Mouse (Mus musculus) stomach, postnatal 0 days (tissue): ENCODE measurements at regions not wholly inside any gene's neighbourhood (a gene's known extent, or its start where the extent isn't known, plus 50 kb on each side); places are given as distances from the start of the nearest gene placed in this dataset.

Experiments used
- ATAC-seq: fragments of 200-750 bp; cut with Nextera tagmentation; 2 replicates; pipeline ENCODE4 v1.8.0; 2017; ENCODE audit not compliant: low FRiP score, low TSS enrichment
- DNase-seq: peaks from one replicate; pipeline ENCODE4 v3.0.0-alpha.2; 2016; ENCODE audit warnings: low spot score
- H3K27ac ChIP-seq: fragments of 300-500 bp; sonication (generic); replicated peaks from 2 replicates; pipeline ENCODE4 v1.5.1; 2014; ENCODE audit warnings: mild to moderate bottlenecking, control low read depth
- H3K27me3 ChIP-seq: fragments of 300-500 bp; sonication (generic); 2 replicates; pipeline ENCODE4 v1.6.1; 2014; ENCODE audit warnings: low read length; ENCODE audit not compliant: control insufficient read depth, insufficient read depth
- H3K36me3 ChIP-seq: fragments of 300-500 bp; sonication (generic); 2 replicates; pipeline ENCODE4 v1.6.1; 2014; ENCODE audit warnings: low read length, mixed read lengths; ENCODE audit not compliant: control insufficient read depth, insufficient read depth
- H3K4me1 ChIP-seq: fragments of 300-500 bp; sonication (generic); replicated peaks from 2 replicates; pipeline ENCODE4 v1.6.1; 2014; ENCODE audit warnings: antibody characterized with exemption; ENCODE audit not compliant: control insufficient read depth, insufficient read depth
- H3K4me2 ChIP-seq: fragments of 300-500 bp; sonication (generic); replicated peaks from 2 replicates; pipeline ENCODE4 v1.6.1; 2014; ENCODE audit warnings: low read depth, mild to moderate bottlenecking, control low read depth, moderate library complexity
- H3K4me3 ChIP-seq: fragments of 300-500 bp; sonication (generic); 2 replicates; pipeline ENCODE4 v1.5.1; 2014; ENCODE audit warnings: low read depth, low read length, control low read depth
- H3K9ac ChIP-seq: fragments of 300-500 bp; sonication (generic); 2 replicates; pipeline ENCODE4 v1.6.1; 2014; ENCODE audit warnings: mild to moderate bottlenecking, low read length, control low read depth, mixed read lengths
- H3K9me3 ChIP-seq: fragments of 300-500 bp; sonication (generic); 2 replicates; pipeline ENCODE4 v1.6.1; 2016; ENCODE audit warnings: low read length; ENCODE audit not compliant: control insufficient read depth
- CTCF ChIP-seq: IDR thresholded peaks from 2 replicates; pipeline ENCODE4 v1.5.1; 2016; ENCODE audit warnings: antibody characterized with exemption, low read depth, mild to moderate bottlenecking, moderate library complexity
- EP300 ChIP-seq: optimal IDR thresholded peaks from 2 replicates; pipeline ENCODE3; 2016; ENCODE audit warnings: antibody characterized with exemption
- WGBS: fragments of 180-500 bp; shearing (Covaris S2); extraction: QIAGEN DNeasy Blood & Tissue Kit; methylation state at CpG from one replicate; pipeline ENCODE4 v1.1.7; 2014; 5-methylcytosine and 5-hydroxymethylcytosine counted together

DNA sequence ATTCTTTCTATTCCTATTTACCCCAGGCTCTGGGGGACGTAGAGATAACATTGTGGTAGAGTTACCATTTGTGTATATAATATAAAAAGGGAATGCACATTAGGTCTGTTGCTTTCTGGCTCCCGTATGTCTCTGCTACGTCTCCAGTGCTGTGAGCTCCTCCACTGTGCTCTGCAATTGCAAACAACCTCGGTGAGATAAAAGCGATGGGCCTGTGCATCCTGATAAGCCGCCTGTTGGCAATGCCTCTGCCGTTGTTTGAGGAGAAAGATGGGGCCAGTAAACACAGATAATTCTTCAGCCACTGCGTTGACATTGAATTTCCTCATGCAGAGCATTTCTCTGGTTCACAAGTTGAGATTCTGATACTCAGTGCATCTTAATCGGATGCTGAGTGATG lies 424.9 kb downstream of the Cbln4 start:
- Histone ChIP-seq H3K4me3 (no peak overlapping the region), H3K9me3 (no peaks in the 10 kb centered on the region), H3K36me3 (no peaks in the 10 kb centered on the region), H3K9ac (no peak overlapping the region), H3K27me3 (no peaks in the 10 kb centered on the region), H3K4me1 (no peaks in the 10 kb centered on the region), H3K4me2 (no peak overlapping the region), H3K27ac (no peak overlapping the region)
- TF ChIP-seq CTCF = no peak
- TF ChIP-seq EP300 = no peak
- DNase-seq (no peak), ATAC-seq (no peak)
- WGBS = 43% methylated on average over 9 of the region's 9 CpGs

DNA sequence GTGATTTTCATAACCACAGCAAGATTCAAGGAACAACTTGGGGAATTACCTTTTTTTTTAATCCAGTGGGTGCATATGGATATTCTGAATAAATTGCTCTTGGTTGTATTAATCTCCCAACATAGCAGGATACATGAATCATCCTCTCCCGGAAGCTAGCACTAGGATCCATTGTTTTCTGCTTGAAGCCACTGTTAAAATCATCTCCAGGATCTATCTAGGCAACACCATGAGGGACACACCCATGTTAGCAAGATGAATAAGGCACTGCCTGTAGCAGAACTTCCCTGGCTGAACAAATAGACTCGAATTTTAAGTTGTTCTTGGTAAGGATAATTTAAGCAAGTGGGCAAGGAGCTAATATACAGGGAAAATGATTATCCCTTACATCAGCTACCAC lies 427.8 kb downstream of the Cbln4 start:
- Histone ChIP-seq H3K4me2 (no peak overlapping the region), H3K36me3 (no peaks in the 10 kb centered on the region), H3K9ac (no peak overlapping the region), H3K4me1 (no peaks in the 10 kb centered on the region), H3K27me3 (no peaks in the 10 kb centered on the region), H3K4me3 (no peak overlapping the region), H3K27ac (no peak overlapping the region), H3K9me3 (no peaks in the 10 kb centered on the region)
- ATAC-seq = no peak
- TF ChIP-seq EP300 (no peak), CTCF (no peak)
- no peak for DNase-seq
- 48% methylated on average over 2 of the region's 2 CpGs for WGBS

DNA sequence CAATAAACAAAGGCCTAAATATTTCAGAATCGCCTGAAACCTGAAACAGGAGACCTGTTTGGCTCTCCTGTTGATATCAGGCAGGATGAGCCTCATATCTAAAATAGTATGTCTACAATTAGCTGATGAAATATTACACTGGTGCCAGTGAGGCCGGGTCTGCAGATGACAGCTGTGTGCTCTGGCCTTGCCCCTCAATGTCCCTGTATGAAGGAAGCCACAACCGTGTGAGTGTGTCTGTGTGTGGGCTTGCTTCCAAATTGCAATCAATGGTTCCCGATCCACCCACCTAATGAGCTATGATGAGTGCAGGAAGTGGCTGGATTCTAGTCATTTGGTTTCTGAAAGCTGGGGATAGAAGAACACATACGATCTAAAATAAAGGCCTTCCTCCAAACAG lies 438.2 kb downstream of the Cbln4 start:
- H3K4me1 ChIP-seq = no peaks in the 10 kb centered on the region
- H3K36me3 ChIP-seq = no peaks in the 10 kb centered on the region
- no peaks in the 10 kb centered on the region for H3K27me3 ChIP-seq
- ATAC-seq (no peak), DNase-seq (no peak)
- H3K9me3 ChIP-seq = no peaks in the 10 kb centered on the region
- H3K27ac ChIP-seq = no peak overlapping the region
- TF ChIP-seq CTCF (no peak), EP300 (no peak)
- no peak overlapping the region for H3K4me2 ChIP-seq
- no peak overlapping the region for H3K4me3 ChIP-seq
- 55% methylated on average over 5 of the region's 5 CpGs for WGBS
- H3K9ac ChIP-seq = no peak overlapping the region

DNA sequence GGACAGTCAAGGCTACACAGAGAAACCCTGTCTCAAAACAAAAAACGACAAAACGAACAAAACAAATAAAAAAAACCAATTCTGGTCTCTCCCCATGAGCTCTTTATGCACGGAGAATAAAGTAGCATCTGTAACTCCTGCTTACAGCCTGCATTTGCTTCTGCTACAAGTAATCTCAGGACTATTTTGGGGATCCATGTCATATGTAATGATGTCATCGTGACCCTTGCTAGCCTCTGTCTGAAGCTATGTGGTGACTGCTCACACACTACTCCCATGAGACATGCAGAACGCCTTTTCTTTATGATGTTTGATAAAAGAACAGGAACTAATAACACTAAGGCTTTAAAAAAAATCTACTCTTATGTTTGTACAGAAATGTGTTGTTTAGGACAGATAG lies 448.0 kb downstream of the Cbln4 start:
- Histone ChIP-seq H3K4me2 (no peak overlapping the region), H3K36me3 (no peaks in the 10 kb centered on the region), H3K9ac (no peak overlapping the region), H3K27ac (no peak overlapping the region), H3K4me3 (no peak overlapping the region), H3K4me1 (no peaks in the 10 kb centered on the region), H3K27me3 (no peaks in the 10 kb centered on the region), H3K9me3 (no peaks in the 10 kb centered on the region)
- ATAC-seq (no peak), DNase-seq (no peak)
- TF ChIP-seq EP300 = no peak
- no peak for TF ChIP-seq CTCF
- 65% methylated on average over 5 of the region's 5 CpGs for WGBS

DNA sequence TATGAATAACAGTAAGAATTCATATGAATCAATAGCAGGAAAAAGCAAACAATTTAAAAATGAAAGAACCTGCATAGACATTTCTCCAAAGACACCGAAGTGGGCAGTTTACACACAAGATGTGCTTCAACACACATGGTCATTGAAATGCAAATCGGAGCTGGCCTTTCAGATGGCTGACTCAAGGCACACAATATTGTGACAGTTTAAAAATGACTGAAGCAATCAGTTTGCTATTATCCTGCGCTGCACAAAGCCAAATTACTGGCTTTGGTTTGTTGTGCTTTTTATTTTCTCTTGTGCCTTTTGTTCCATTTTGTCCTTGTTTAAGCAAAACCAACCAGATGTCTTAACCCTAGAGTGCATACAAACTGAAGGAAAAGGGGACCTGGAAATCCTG lies 449.4 kb downstream of the Cbln4 start:
- H3K27me3 ChIP-seq = no peaks in the 10 kb centered on the region
- no peaks in the 10 kb centered on the region for H3K36me3 ChIP-seq
- no peak overlapping the region for H3K9ac ChIP-seq
- no peaks in the 10 kb centered on the region for H3K9me3 ChIP-seq
- no peaks in the 10 kb centered on the region for H3K4me1 ChIP-seq
- DNase-seq (no peak), ATAC-seq (no peak)
- H3K4me3 ChIP-seq = no peak overlapping the region
- WGBS = 69% methylated on average over 3 of the region's 3 CpGs
- H3K4me2 ChIP-seq = no peak overlapping the region
- no peak overlapping the region for H3K27ac ChIP-seq
- TF ChIP-seq EP300 (no peak), CTCF (no peak)

DNA sequence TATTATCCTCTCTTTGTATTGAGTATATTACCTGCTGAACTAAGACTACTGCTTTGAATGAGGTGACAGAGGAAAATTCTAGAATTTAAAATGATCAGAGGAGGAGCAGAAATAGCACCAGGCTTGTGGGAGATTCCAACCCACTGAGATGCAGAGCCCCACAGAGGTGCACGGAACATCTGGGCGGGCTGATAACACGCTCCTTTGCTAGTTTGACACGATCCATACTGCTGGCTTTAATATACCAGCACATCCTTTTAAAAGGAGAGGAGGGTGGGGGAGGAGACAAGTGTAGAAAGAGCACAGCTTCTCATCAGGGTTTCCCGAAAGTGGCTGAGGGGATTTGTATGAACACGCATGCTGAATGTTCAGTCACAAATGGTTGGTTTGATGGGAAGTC lies 451.0 kb downstream of the Cbln4 start:
- Histone ChIP-seq H3K4me2 (no peak overlapping the region), H3K9ac (no peak overlapping the region), H3K4me3 (no peak overlapping the region), H3K4me1 (no peaks in the 10 kb centered on the region), H3K36me3 (no peaks in the 10 kb centered on the region), H3K27ac (no peak overlapping the region), H3K9me3 (no peaks in the 10 kb centered on the region), H3K27me3 (no peaks in the 10 kb centered on the region)
- TF ChIP-seq CTCF = no peak
- no peak for TF ChIP-seq EP300
- no peak for DNase-seq
- WGBS = 78% methylated on average over 6 of the region's 6 CpGs
- ATAC-seq = no peak
